Mouse (Mus musculus) liver, embryonic 16.5 days (tissue): ENCODE measurements at regions not wholly inside any gene's neighbourhood (a gene's known extent, or its start where the extent isn't known, plus 50 kb on each side); places are given as distances from the start of the nearest gene placed in this dataset.
"Not testable (repeated sequence)": the region's sequence is repeated elsewhere in the genome, so short reads cannot be mapped to it uniquely, and the experiment has no call there.

ENCODE experiments used
- ATAC-seq: fragments of 200-750 bp; cut with Nextera tagmentation; 2 replicates; pipeline ENCODE4 v1.8.0; 2017; ENCODE audit warnings: low read depth, mild to moderate bottlenecking, moderate number of reproducible peaks, moderate library complexity
- H3K27ac ChIP-seq: fragments of 300-500 bp; sonication (generic); 2 replicates; pipeline ENCODE4 v1.5.1; 2014; ENCODE audit warnings: mild to moderate bottlenecking, low read length
- H3K27me3 ChIP-seq: fragments of 300-500 bp; sonication (generic); 2 replicates; pipeline ENCODE4 v1.6.1; 2014; ENCODE audit warnings: low read depth, low read length, mixed read lengths; ENCODE audit not compliant: control insufficient read depth, insufficient read depth
- H3K36me3 ChIP-seq: fragments of 300-500 bp; sonication (generic); 2 replicates; pipeline ENCODE4 v1.6.1; 2014; ENCODE audit warnings: mild to moderate bottlenecking; ENCODE audit not compliant: control insufficient read depth, insufficient read depth
- H3K4me1 ChIP-seq: fragments of 300-500 bp; sonication (generic); 2 replicates; pipeline ENCODE4 v1.6.1; 2014; ENCODE audit warnings: low read depth, low read length, mixed read lengths; ENCODE audit not compliant: control insufficient read depth
- H3K4me2 ChIP-seq: fragments of 300-500 bp; sonication (generic); 2 replicates; pipeline ENCODE4 v1.6.1; 2014; ENCODE audit warnings: low read depth, low read length, mixed read lengths
- H3K4me3 ChIP-seq: fragments of 300-500 bp; sonication (generic); 2 replicates; pipeline ENCODE4 v1.5.1; 2014; ENCODE audit warnings: low read depth, mild to moderate bottlenecking, low read length
- H3K9ac ChIP-seq: fragments of 300-500 bp; sonication (generic); 2 replicates; pipeline ENCODE4 v1.6.1; 2014; ENCODE audit warnings: low read depth, low read length
- H3K9me3 ChIP-seq: fragments of 300-500 bp; sonication (generic); replicated peaks from 2 replicates; pipeline ENCODE4 v1.6.1; 2016; ENCODE audit warnings: low read length; ENCODE audit not compliant: control insufficient read depth
- WGBS: fragments of 180-500 bp; shearing (Covaris S2); extraction: QIAGEN DNeasy Blood & Tissue Kit; methylation state at CpG from one replicate; pipeline ENCODE4 v1.1.7; 2014; ENCODE audit not compliant: insufficient replicate concordance; 5-methylcytosine and 5-hydroxymethylcytosine counted together

DNA sequence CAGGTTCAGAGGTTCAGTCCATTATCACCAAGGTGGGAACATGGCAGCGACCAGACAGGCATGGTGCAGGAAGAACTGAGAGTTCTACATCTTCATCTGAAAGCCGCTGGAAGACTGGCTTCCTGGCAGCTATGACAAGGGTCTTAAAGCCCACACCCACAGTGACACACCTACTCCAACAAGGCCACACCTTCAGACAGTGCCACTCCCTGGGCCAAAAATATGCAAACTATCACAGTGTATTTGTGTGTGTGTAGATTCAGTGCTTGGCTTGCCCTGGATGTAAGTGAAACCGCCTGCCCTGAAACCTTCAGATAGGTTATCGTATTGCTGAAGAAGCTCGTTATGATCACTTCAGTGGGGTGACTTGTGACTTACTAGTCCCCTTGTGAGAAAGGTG lies 151.3 kb downstream of the Kcnrg start:
- no peak overlapping the region for H3K4me3 ChIP-seq
- no peaks in the 10 kb centered on the region for H3K27me3 ChIP-seq
- H3K4me2 ChIP-seq: no peak overlapping the region
- no peak for ATAC-seq
- WGBS: 59% methylated on average over 5 of the region's 5 CpGs
- no peaks in the 10 kb centered on the region for H3K4me1 ChIP-seq
- no peak overlapping the region for H3K27ac ChIP-seq
- H3K36me3 ChIP-seq: no peaks in the 10 kb centered on the region
- no peaks in the 10 kb centered on the region for H3K9me3 ChIP-seq
- H3K9ac ChIP-seq: no peak overlapping the region

DNA sequence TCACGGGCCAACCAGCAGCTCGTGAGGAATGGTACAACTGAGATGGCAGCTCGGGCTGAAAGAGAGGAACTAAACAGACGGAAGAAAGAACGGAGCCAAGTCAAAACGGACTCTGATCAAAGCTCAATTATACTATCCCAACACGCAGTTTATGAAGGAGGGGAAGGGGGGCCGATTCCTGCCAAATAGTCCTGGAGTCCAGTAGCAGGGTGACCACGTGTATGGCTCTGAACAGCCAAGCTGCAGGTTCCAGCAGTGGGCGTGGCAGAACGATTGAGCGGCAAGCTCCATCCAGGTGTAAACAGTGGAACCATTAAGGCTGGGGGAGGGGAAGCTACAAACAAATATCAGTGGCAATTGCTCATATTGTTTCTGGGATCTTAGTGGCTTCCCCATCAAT lies 152.9 kb downstream of the Kcnrg start:
- H3K9ac ChIP-seq, H3K4me1 ChIP-seq, H3K27me3 ChIP-seq, H3K36me3 ChIP-seq, H3K27ac ChIP-seq, H3K4me2 ChIP-seq, H3K4me3 ChIP-seq, ATAC-seq, H3K9me3 ChIP-seq: not testable (repeated sequence)
- 67% methylated on average over 12 of the region's 12 CpGs for WGBS

DNA sequence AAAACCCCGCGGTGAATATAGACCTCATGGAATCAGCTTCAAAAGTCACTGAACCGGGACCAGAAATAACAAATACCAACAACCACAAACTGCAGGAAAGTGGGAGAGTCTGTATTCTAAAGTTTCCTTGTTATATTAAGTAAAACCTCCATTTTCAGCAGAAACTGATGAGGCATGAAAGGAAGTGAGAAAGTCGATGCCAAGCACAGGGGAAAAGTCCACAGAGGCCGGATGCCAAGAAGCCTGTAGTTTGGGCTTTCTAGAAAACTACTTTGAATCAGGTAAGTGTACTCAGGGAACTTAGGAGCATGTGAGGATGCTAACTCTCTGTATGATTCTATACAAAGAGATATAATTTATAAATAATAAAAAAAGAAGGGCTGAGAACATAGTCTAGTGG lies 154.8 kb downstream of the Kcnrg start:
- H3K4me1 ChIP-seq: no peaks in the 10 kb centered on the region
- H3K36me3 ChIP-seq: no peaks in the 10 kb centered on the region
- WGBS: 62% methylated on average over 5 of the region's 5 CpGs
- no peak overlapping the region for H3K4me3 ChIP-seq
- no peak overlapping the region for H3K4me2 ChIP-seq
- no peaks in the 10 kb centered on the region for H3K9me3 ChIP-seq
- no peak for ATAC-seq
- no peak overlapping the region for H3K9ac ChIP-seq
- no peak overlapping the region for H3K27ac ChIP-seq
- no peaks in the 10 kb centered on the region for H3K27me3 ChIP-seq

DNA sequence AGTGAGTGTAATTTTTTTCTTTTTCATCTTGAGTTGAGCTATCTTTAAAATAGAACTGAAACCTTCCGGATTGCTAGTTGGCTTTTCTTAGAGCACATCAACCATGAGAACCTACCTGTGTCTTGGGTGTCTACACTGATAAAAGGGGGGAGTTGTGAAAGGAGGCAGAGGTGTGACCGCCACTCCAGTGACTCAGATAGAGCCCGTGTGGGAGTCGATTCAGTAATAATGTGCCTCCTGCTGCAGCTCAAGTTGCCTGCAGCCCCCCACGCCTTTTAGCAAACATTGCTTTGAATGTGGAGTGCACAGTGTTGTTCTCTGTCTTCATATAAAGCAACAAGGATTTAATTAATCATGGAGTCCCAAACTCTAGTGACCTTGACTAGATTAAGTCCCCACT lies 162.6 kb downstream of the Kcnrg start:
- Histone ChIP-seq H3K9me3 (no peaks in the 10 kb centered on the region), H3K27ac (no peak overlapping the region), H3K27me3 (no peaks in the 10 kb centered on the region), H3K4me1 (no peaks in the 10 kb centered on the region), H3K36me3 (no peaks in the 10 kb centered on the region), H3K4me3 (no peak overlapping the region), H3K9ac (no peak overlapping the region), H3K4me2 (no peak overlapping the region)
- WGBS: 62% methylated on average over 5 of the region's 5 CpGs
- no peak for ATAC-seq

DNA sequence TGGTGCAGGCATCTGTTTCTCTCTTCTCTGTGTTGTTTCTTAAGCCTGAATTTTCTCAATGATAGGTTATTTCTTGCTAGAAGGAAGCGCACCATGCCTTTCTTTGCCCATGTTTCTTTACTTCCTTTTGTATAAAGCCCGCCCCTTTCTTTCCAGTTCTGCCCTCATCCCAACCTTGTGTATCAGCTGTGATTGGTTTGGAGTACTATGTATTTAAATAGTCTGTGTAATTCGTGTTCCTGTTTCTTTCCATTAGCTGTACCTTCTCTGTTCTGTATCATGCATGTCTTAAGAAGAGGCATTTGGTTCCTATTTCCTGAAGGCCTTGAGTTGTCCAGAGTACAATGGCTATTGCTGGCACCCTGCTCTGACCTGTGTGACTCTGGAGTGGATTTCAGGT lies 166.9 kb downstream of the Kcnrg start:
- Histone ChIP-seq H3K4me2 (no peak overlapping the region), H3K4me1 (no peaks in the 10 kb centered on the region), H3K9me3 (no peaks in the 10 kb centered on the region), H3K27ac (no peak overlapping the region), H3K4me3 (no peak overlapping the region), H3K9ac (no peak overlapping the region), H3K27me3 (no peaks in the 10 kb centered on the region), H3K36me3 (no peaks in the 10 kb centered on the region)
- ATAC-seq: no peak
- 45% methylated on average over 3 of the region's 3 CpGs for WGBS

DNA sequence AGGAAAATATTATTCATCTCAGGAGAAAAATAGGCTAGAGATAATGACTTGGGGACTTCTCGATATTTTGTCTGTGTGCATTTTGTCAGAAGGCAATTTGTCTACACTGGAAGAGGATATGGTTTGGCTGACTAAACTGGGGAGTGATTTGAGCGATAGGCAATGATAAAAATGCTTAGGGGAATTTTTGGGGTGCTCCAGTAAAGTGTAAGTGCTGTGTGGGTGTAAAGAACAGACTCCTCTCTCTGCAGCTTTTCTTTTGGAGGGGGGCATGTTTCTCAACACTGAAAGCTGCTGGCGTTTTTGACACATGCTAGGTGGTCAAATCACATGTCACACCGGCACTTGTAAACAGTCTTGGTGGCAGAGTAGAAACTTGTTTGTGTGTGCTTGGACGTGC lies 171.4 kb downstream of the Kcnrg start:
- Histone ChIP-seq H3K4me2 (no peak overlapping the region), H3K4me1 (no peaks in the 10 kb centered on the region), H3K36me3 (no peaks in the 10 kb centered on the region), H3K27me3 (no peaks in the 10 kb centered on the region), H3K9me3 (no peaks in the 10 kb centered on the region), H3K4me3 (no peak overlapping the region), H3K27ac (no peak overlapping the region), H3K9ac (no peak overlapping the region)
- WGBS: 59% methylated on average over 5 of the region's 5 CpGs
- no peak for ATAC-seq

DNA sequence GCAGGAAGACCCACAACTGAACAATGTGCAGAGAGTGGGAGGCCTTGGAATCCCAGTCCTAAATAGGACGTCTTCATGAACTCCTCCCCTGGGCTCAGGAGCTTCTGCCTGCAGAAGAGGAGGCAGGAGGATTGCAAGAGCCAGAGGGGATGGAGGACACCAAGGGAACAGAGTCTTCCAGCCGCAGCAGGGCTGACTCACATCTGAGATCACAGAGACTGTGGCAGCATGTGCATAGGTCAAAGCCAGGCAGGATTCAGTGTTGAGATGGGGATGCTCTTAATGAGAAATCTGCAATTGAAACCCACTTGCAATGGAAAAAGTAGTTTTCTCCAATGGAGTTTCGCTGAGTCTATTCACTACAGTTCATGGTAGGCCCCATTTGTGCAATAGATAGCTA lies 175.9 kb downstream of the Kcnrg start:
- Histone ChIP-seq H3K36me3 (no peaks in the 10 kb centered on the region), H3K9ac (no peak overlapping the region), H3K27ac (no peak overlapping the region), H3K4me2 (no peak overlapping the region), H3K9me3 (no peaks in the 10 kb centered on the region), H3K4me3 (no peak overlapping the region), H3K4me1 (no peaks in the 10 kb centered on the region), H3K27me3 (no peaks in the 10 kb centered on the region)
- no peak for ATAC-seq
- WGBS: 52% methylated on average over 3 of the region's 3 CpGs

DNA sequence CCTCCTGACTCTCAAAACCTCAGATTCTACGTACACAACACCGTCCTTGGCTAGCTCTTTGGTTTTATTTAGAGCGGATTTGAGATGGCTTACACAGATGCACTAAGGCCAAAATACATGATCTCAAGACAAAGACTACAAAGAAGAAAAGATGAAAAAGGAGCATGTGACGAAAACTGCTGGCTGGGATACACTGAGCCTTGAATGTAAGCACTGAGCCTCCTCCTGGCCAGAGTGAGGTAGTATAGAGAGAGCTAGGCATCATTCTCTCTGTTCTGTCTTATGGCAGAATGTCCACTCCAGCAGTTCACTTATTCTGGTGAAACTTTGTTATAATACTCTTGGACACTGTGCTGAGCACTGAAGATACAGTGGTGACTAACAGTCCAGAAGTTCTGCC lies 177.4 kb downstream of the Kcnrg start:
- H3K9me3 ChIP-seq: no peaks in the 10 kb centered on the region
- no peak for ATAC-seq
- no peak overlapping the region for H3K4me3 ChIP-seq
- no peak overlapping the region for H3K9ac ChIP-seq
- H3K4me2 ChIP-seq: no peak overlapping the region
- 78% methylated on average over 4 of the region's 4 CpGs for WGBS
- H3K27ac ChIP-seq: no peak overlapping the region
- H3K27me3 ChIP-seq: no peaks in the 10 kb centered on the region
- no peaks in the 10 kb centered on the region for H3K36me3 ChIP-seq
- H3K4me1 ChIP-seq: no peaks in the 10 kb centered on the region

DNA sequence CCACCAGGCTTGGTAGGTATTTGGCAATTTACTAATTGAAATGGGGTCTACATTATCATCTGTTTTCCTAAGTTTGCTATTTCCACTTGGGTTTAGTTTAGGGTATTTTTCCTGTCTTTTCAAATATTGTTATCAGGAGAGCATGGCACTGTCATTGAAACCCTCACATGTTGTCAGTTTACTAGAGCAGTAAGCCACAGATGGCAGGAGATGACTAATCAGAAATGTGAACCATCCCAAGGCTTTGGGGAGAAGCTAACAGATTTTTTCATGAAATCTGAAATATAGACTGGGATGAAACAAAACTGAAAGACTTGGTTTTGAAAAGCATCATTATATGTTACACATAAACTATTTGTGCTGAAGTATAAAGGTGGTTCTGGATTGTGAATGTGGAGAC lies 178.8 kb downstream of the Kcnrg start:
- no peak overlapping the region for H3K4me2 ChIP-seq
- no peak for ATAC-seq
- no peaks in the 10 kb centered on the region for H3K4me1 ChIP-seq
- no peaks in the 10 kb centered on the region for H3K27me3 ChIP-seq
- no peak overlapping the region for H3K9ac ChIP-seq
- H3K9me3 ChIP-seq: no peaks in the 10 kb centered on the region
- H3K4me3 ChIP-seq: no peak overlapping the region
- no peak overlapping the region for H3K27ac ChIP-seq
- no peaks in the 10 kb centered on the region for H3K36me3 ChIP-seq

DNA sequence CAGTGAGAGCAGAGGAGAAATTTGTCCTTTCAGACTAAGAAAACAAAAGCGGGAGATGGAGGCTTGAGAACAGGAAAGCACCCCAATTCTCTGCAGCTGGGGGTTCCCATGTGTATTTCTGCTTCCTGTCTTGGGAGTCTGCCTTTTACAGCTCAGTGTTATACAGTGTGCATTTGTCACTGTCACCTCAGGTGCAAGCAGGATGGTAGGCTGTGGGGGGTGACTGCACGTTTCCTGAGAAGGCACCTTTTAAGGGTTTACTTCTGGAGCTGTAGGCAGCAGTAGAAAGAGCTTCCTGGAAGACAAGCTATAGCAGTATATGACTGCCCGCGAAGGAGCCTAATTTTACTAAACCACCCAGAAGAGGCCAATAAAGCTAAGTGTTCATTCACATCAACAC lies 180.5 kb downstream of the Kcnrg start:
- no peak for ATAC-seq
- no peak overlapping the region for H3K4me3 ChIP-seq
- no peaks in the 10 kb centered on the region for H3K4me1 ChIP-seq
- H3K36me3 ChIP-seq: no peaks in the 10 kb centered on the region
- no peaks in the 10 kb centered on the region for H3K9me3 ChIP-seq
- H3K9ac ChIP-seq: no peak overlapping the region
- no peaks in the 10 kb centered on the region for H3K27me3 ChIP-seq
- H3K4me2 ChIP-seq: no peak overlapping the region
- no peak overlapping the region for H3K27ac ChIP-seq
- WGBS: 56% methylated on average over 4 of the region's 4 CpGs
